Mouse (Mus musculus) ES-E14 (cell line): ENCODE measurements around the gene Lhpp.

Experiments
- CHD2 ChIP-seq: IDR thresholded peaks from 2 replicates; pipeline ENCODE4 v1.6.1; 2014; ENCODE audit warnings: mild to moderate bottlenecking, low read depth, low read length, inconsistent platforms
- MAFK ChIP-seq: IDR thresholded peaks from 2 replicates; pipeline ENCODE4 v1.6.1; 2014; ENCODE audit warnings: mild to moderate bottlenecking, low read depth, low read length, inconsistent platforms; ENCODE audit not compliant: insufficient read depth
- ZNF384 ChIP-seq: IDR thresholded peaks from 2 replicates; pipeline ENCODE4 v1.6.1; 2012; ENCODE audit warnings: low read depth, low read length, inconsistent platforms

GRCm38 (mm10) chr7:132705130-132705529 lies 94.7 kb downstream of the Lhpp start:
- TF ChIP-seq MAFK (no peak), ZNF384 (no peak), CHD2 (no peak)
